Mouse (Mus musculus) monocyte, adult 59 days (primary cell): Measurements from ENCODE around the gene Hmgcll1. TPM values are rescaled to one million over a fixed set of nuclear protein-coding genes. Genes with fewer than 3 reads are reported as not detected.

Experiments
- total RNA-seq, 2 experiments: library from RNA; stranded (reverse); gene quantifications; one replicate each; pipeline ENCODE4 v1.2.4; 2023

Gene Hmgcll1
- not detected for total RNA-seq

GRCm38 (mm10) chr9:76014631-76015531 lies at the start of gene Hmgcll1:
Gene Hmgcll1 (plus strand): TSS chr9:76014855.

Other genes with a start within 250 kb of the Hmgcll1 start
- gene Bmp5, start 239.5 kb upstream of the Hmgcll1 start, total RNA-seq: not detected
- not detected for gene Gfral, start 198.8 kb downstream of the Hmgcll1 start, total RNA-seq